Mouse (Mus musculus): ENCODE measurements around the gene Farp1. TPM values are rescaled to one million over a fixed set of nuclear protein-coding genes. Genes with fewer than 3 reads are reported as not detected.

Farp1 gene
- polyA plus RNA-seq, 1 experiment from 2014 or later: 27.9 TPM

GRCm38 (mm10) chr14:121158616-121159015, 123.6 kb downstream of the Farp1 start:
- Histone ChIP-seq H3K4me1 (peaks cover 3% of the 10 kb centered on the region), H3K4me3 (replicated peaks) (no peak overlapping the region), H3K9me3 (0 out of 2 replicates have a peak, but pooled peaks cover 4% of the 10 kb centered on the region), H3K9ac (no peak overlapping the region), H3K36me3 (replicated peaks) (no peaks in the 10 kb centered on the region), H3K4me2 (no peak overlapping the region), H3K27ac (no peak overlapping the region), H3K27me3 (no peaks in the 10 kb centered on the region)
- no peak for ATAC-seq (ENCODE audit: low FRiP score)
- 74% methylated on average over 2 of the region's 2 CpGs for WGBS

GRCm38 (mm10) chr14:121162822-121163221, 127.8 kb downstream of the Farp1 start:
- 86% methylated on average over 2 of the region's 2 CpGs for WGBS

GRCm38 (mm10) chr14:121164866-121165265, 129.9 kb downstream of the Farp1 start:
- H3K4me1 ChIP-seq: peaks cover 7% of the 10 kb centered on the region
- no peak for ATAC-seq (ENCODE audit: low FRiP score)
- no peaks in the 10 kb centered on the region for H3K9me3 ChIP-seq
- no peak overlapping the region for H3K27ac ChIP-seq
- WGBS: 93% methylated on average over 1 of the region's 1 CpGs
- H3K9ac ChIP-seq: no peak overlapping the region
- H3K4me2 ChIP-seq: no peak overlapping the region
- no peaks in the 10 kb centered on the region for H3K36me3 ChIP-seq (replicated peaks)
- H3K27me3 ChIP-seq: no peaks in the 10 kb centered on the region
- H3K4me3 ChIP-seq (replicated peaks): no peak overlapping the region

More at GRCm38 (mm10) chr14:121162822-121163221, 127.8 kb downstream of the Farp1 start:
- Histone ChIP-seq H3K27me3 (no peaks in the 10 kb centered on the region), H3K36me3 (replicated peaks) (no peaks in the 10 kb centered on the region), H3K27ac (no peak overlapping the region), H3K4me1 (peaks cover 4% of the 10 kb centered on the region), H3K9me3 (no peaks in the 10 kb centered on the region), H3K9ac (no peak overlapping the region), H3K4me2 (no peak overlapping the region), H3K4me3 (replicated peaks) (no peak overlapping the region)
- no peak for ATAC-seq (ENCODE audit: low FRiP score)

- no peaks in the 10 kb centered on the region for H3K36me3 ChIP-seq (replicated peaks)
- no peak overlapping the region for H3K4me2 ChIP-seq
- no peak for ATAC-seq (ENCODE audit: low FRiP score)
- no peak overlapping the region for H3K9ac ChIP-seq
- no peaks in the 10 kb centered on the region for H3K9me3 ChIP-seq
- H3K27ac ChIP-seq: no peak overlapping the region
- H3K4me1 ChIP-seq: peaks cover 7% of the 10 kb centered on the region
- no peak overlapping the region for H3K4me3 ChIP-seq (replicated peaks)
- no peaks in the 10 kb centered on the region for H3K27me3 ChIP-seq
- WGBS: 70% methylated on average over 6 of the region's 6 CpGs
Measured at GRCm38 (mm10) chr14:121165408-121166037, 130.5 kb downstream of the Farp1 start.

- H3K9ac ChIP-seq: no peak overlapping the region
- WGBS: 87% methylated on average over 7 of the region's 7 CpGs
- no peaks in the 10 kb centered on the region for H3K27me3 ChIP-seq
- H3K4me2 ChIP-seq: no peak overlapping the region
- no peaks in the 10 kb centered on the region for H3K9me3 ChIP-seq
- no peaks in the 10 kb centered on the region for H3K36me3 ChIP-seq (replicated peaks)
- H3K4me3 ChIP-seq (replicated peaks): no peak overlapping the region
- no peak for ATAC-seq (ENCODE audit: low FRiP score)
- H3K27ac ChIP-seq: no peak overlapping the region
- H3K4me1 ChIP-seq: peaks cover 7% of the 10 kb centered on the region
Measured at GRCm38 (mm10) chr14:121166038-121166436, 131.0 kb downstream of the Farp1 start.

GRCm38 (mm10) chr14:121168716-121169115, 133.7 kb downstream of the Farp1 start:
- ATAC-seq (ENCODE audit: low FRiP score): no peak
- Histone ChIP-seq H3K4me1 (peaks cover 28% of the 10 kb centered on the region), H3K4me2 (no peak overlapping the region), H3K27ac (no peak overlapping the region), H3K27me3 (no peaks in the 10 kb centered on the region), H3K9me3 (no peaks in the 10 kb centered on the region), H3K4me3 (replicated peaks) (no peak overlapping the region), H3K9ac (no peak overlapping the region), H3K36me3 (replicated peaks) (no peaks in the 10 kb centered on the region)
- 77% methylated on average over 3 of the region's 3 CpGs for WGBS

- Histone ChIP-seq H3K36me3 (replicated peaks) (no peaks in the 10 kb centered on the region), H3K4me1 (peaks cover 25% of the 10 kb centered on the region), H3K4me2 (no peak overlapping the region), H3K9ac (no peak overlapping the region), H3K4me3 (replicated peaks) (no peak overlapping the region), H3K27ac (no peak overlapping the region), H3K27me3 (no peaks in the 10 kb centered on the region), H3K9me3 (no peaks in the 10 kb centered on the region)
- ATAC-seq (ENCODE audit: low FRiP score): no peak
- WGBS: 88% methylated on average over 9 of the region's 9 CpGs
Measured at GRCm38 (mm10) chr14:121170321-121170720, 135.3 kb downstream of the Farp1 start.

- peak overlapping the region; percentile 35 for H3K4me2 ChIP-seq
- WGBS: 34% methylated on average over 19 of the region's 19 CpGs
- no peaks in the 10 kb centered on the region for H3K9me3 ChIP-seq
- peaks cover 23% of the 10 kb centered on the region for H3K4me1 ChIP-seq
- no peaks in the 10 kb centered on the region for H3K27me3 ChIP-seq
- H3K27ac ChIP-seq: peak overlapping the region; percentile 77
- H3K4me3 ChIP-seq (replicated peaks): no peak overlapping the region
- H3K36me3 ChIP-seq (replicated peaks): no peaks in the 10 kb centered on the region
- H3K9ac ChIP-seq: 0 out of 2 replicates have a peak overlapping the region, but pooled peaks have one; percentile 1
- peak; percentile 70 for ATAC-seq (ENCODE audit: low FRiP score)
Measured at GRCm38 (mm10) chr14:121172065-121173036, 137.4 kb downstream of the Farp1 start.

GRCm38 (mm10) chr14:121175385-121175784, 140.4 kb downstream of the Farp1 start:
- no peaks in the 10 kb centered on the region for H3K36me3 ChIP-seq (replicated peaks)
- H3K9ac ChIP-seq: no peak overlapping the region
- H3K4me3 ChIP-seq (replicated peaks): no peak overlapping the region
- no peak overlapping the region for H3K27ac ChIP-seq
- no peaks in the 10 kb centered on the region for H3K9me3 ChIP-seq
- no peaks in the 10 kb centered on the region for H3K27me3 ChIP-seq
- peaks cover 20% of the 10 kb centered on the region for H3K4me1 ChIP-seq
- H3K4me2 ChIP-seq: no peak overlapping the region
- ATAC-seq (ENCODE audit: low FRiP score): no peak
- WGBS: 88% methylated on average over 9 of the region's 9 CpGs

GRCm38 (mm10) chr14:121175861-121176260, 140.9 kb downstream of the Farp1 start:
- Histone ChIP-seq H3K9me3 (no peaks in the 10 kb centered on the region), H3K4me2 (no peak overlapping the region), H3K9ac (no peak overlapping the region), H3K36me3 (replicated peaks) (no peaks in the 10 kb centered on the region), H3K27me3 (no peaks in the 10 kb centered on the region), H3K4me3 (replicated peaks) (no peak overlapping the region), H3K27ac (no peak overlapping the region), H3K4me1 (peaks cover 20% of the 10 kb centered on the region)
- 67% methylated on average over 4 of the region's 4 CpGs for WGBS
- ATAC-seq (ENCODE audit: low FRiP score): no peak

GRCm38 (mm10) chr14:121177907-121178306, 142.9 kb downstream of the Farp1 start:
- Histone ChIP-seq H3K27ac (no peak overlapping the region), H3K4me2 (no peak overlapping the region), H3K9me3 (no peaks in the 10 kb centered on the region), H3K9ac (no peak overlapping the region), H3K27me3 (no peaks in the 10 kb centered on the region), H3K4me1 (peaks cover 4% of the 10 kb centered on the region), H3K4me3 (replicated peaks) (no peak overlapping the region), H3K36me3 (replicated peaks) (no peaks in the 10 kb centered on the region)
- ATAC-seq (ENCODE audit: low FRiP score): no peak
- WGBS: 58% methylated on average over 6 of the region's 6 CpGs

GRCm38 (mm10) chr14:121180611-121181010, 145.6 kb downstream of the Farp1 start:
- no peak for ATAC-seq (ENCODE audit: low FRiP score)
- Histone ChIP-seq H3K9ac (no peak overlapping the region), H3K4me3 (replicated peaks) (no peak overlapping the region), H3K27ac (no peak overlapping the region), H3K4me1 (peaks cover 8% of the 10 kb centered on the region; the same call in 1 of the 2 replicates), H3K4me2 (no peak overlapping the region), H3K36me3 (replicated peaks) (no peaks in the 10 kb centered on the region), H3K9me3 (no peaks in the 10 kb centered on the region), H3K27me3 (no peaks in the 10 kb centered on the region)
- WGBS: 89% methylated on average over 9 of the region's 9 CpGs

All from forebrain, embryonic 12.5 days (tissue).